Mouse (Mus musculus) monocyte, adult 2 months (primary cell): ENCODE results near the gene Cfl1.

Experiments used
- DNase-seq, 2 experiments: peaks; one replicate each; pipeline ENCODE4 v3.0.0; 2022; ENCODE audit warnings: low spot score in 2 of 2, low read depth in 1 of 2

The Cfl1 gene

DNA sequence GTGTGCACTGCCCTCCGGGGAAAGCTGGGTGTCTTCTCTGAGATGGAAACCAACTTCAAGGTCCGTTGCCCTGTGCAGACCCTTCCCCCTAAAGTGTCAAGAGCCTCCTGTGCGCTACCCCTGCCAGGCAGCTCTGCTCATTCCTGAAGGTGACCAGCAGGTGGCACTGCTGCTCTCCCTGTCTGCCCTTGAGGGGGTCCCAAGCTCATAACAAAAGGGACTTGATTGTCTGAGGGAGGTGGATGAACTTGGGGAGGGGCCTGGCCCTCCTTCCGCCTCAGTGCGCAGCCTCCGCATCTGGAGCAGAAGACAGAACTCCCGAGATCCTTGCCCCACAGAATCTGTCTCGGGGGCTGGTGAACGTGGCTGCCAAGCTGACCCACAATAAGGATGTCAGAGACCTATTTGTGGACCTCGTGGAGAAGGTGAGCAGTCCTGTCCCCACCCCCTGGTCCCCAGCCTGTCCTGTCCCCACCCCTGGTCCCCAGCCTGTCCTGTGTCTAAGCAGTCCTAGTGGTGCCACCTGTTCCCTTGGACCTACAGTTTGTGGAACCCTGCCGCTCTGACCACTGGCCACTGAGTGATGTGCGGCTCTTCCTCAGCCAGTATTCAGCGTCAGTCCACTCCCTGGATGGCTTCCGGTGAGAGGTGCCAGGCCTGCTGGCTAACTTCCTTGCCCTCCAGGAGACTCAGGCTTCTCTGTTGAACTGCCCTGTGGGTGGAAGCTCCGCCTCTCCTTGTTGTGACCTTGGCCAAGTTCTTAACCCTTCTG lies 26.3 kb upstream of the Cfl1 start:
- no peak for DNase-seq

DNA sequence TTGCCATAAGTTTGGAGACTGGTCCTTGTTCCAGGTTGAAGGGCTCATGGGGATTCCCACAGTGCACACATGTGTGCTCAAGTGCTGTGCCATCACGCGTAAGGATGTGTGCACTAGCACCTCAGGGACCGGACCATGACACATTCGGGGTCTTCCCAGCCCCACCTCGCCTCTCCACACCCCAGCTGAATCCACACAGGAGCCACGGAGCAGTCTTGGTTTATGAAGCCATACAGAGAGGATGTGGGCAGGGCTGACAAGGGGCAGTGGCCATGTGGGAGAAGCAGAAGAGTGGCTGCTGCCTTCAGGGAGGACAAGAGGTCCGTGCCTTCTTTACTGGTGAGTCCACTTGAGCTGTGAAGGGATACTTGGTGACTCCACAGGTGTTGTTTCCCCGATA lies 25.2 kb upstream of the Cfl1 start:
- DNase-seq: no peak

DNA sequence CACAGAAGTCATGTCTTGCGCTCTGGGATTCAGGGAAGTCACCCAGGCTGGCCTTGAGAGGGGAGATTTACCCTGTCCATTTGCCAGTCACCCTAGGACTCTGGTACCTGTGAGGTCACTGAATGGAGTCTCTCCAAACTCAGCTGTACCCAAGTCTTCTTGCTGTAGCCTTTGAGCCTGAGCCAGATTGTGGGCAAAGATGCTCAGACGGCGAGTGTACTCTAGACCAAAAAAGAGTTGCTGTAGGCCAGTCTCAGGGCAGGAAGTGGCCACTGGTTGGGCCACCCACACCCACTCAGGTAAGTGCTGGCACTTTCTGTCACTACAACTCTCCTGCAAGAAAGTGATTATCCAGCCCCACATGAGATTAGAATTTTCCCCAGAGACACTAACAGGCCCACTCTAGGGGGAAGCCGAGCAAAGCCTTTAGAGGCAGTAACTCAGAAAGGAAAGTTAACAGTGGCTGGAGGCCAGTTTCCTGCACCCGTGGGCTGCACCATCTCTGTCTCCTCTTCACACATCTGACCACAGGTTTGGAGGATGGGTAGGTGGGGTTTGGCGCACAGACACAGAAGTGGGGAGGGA lies 23.2 kb upstream of the Cfl1 start:
- no peak for DNase-seq

DNA sequence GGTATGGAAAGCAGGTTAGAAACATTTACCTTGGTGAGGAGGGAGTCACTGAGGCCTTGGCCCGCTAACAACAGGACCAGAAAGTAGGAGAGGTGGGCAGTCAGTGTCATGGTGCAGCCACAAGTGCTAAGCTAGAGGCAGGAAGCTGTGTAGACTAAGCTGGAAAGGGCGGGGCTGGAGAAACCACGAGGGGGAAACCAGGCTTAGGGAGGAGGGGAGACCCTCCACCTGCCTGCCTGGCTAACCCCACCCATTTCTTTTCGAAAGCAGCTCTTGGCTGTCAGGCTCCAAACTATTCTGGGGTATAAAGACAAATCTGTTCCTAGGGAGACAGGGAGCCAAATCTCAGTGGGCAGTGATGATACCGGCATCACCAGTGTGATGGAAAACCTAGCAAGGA lies 21.9 kb upstream of the Cfl1 start, which contains the start of gene Ctsw:
Gene Ctsw (minus strand): TSS at position 134 of the 400 bp plus-strand sequence.
- no peak for DNase-seq

DNA sequence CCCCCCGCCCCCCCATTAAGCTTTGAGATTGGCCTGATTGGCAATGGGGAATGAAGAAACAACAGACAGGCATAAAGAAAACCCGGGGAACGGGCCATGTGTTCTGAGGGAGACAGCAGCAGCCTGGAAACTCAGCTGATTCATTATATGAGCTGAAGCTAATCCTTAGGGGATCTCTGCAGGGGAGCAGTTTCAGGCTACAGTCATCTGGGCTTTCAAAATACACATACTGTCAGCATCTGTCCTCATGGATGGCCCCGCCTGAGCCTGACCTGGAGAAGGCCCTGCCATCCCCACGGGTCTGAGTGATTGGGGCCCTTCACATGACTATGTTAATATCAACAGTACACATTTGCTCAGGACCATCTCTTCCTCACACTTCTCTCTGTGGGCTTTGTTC lies 18.4 kb upstream of the Cfl1 start:
- DNase-seq: no peak

DNA sequence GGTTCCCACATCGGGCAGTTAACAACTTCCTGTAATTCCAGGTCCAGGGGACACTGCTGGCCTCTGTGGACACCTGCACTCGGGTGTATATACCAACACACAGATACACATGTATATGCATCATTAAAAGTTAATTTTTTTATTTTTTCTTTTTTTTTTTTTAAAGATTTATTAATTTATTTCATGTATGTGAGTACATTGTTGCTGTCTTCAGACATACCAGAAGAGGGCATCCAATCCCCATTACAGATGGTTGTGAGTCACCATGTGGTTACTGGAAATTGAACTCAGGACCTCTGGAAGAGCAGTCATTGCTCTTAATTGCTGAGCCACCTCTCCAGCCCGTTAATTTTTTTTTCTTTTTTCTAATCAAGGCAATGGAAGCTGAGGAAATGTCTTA lies 17.4 kb upstream of the Cfl1 start:
- DNase-seq: no peak

DNA sequence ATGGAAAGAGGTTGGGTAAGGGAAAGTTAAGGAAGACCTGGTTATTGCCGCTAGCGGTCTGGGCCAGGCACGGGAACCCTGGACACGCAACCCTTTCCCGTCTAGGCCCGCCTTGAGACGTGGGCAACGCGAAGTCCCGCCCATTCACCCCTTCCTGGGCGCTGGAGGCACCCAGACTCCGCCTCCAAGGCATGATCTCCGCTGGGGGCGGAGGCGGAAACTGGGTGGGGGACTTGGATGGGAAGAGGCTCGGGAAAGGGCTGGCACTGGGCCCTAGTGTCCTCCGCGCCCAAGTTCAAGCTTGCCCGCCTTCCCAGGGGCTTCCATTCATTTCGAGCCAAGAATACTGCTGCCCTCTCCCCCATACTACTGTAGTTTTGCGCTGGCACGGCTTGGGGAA lies 16.5 kb upstream of the Cfl1 start, which contains the start of gene Efemp2:
Gene Efemp2 (plus strand): TSS at position 235 of the 400 bp plus-strand sequence.
- no peak for DNase-seq

DNA sequence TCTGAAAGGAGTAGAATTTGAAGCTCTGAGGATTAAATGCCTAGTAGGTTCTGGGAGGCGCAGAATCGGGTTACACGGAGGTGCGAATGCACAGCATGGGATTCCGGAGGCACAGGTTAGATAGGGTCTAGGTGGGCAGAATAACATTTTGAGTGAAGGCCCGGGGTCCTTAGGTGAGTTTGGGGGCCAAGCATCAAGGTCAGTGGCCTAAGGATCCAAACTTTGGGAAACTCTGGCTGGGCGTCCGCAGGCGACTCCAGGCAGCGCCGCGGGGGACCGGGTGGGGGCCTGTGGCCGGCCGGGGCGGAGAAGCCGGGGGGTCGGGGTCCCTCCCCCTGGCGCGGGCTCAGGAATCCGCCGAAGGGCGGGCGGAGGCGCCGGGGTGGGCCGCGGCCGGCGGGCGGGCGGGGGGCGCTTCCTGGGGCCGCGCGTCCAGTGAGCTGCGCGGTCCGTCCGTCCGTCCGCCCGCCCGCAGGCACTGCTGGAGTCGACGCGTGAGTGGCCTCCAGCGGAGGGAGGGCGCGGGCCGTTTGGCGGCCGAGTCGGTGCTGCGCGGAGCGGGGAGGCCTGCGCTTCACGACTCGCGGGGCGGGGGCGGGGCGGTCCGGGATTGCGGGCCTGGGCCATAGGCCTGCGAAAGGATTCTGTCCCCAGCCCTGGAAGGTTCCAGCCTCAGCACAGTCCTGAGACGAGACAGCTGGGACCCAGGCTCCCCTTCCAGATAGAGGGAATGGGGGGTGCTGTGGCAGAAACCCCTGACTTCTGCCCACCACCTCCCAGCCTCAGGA lies 15.8 kb upstream of the Cfl1 start:
- no peak for DNase-seq

DNA sequence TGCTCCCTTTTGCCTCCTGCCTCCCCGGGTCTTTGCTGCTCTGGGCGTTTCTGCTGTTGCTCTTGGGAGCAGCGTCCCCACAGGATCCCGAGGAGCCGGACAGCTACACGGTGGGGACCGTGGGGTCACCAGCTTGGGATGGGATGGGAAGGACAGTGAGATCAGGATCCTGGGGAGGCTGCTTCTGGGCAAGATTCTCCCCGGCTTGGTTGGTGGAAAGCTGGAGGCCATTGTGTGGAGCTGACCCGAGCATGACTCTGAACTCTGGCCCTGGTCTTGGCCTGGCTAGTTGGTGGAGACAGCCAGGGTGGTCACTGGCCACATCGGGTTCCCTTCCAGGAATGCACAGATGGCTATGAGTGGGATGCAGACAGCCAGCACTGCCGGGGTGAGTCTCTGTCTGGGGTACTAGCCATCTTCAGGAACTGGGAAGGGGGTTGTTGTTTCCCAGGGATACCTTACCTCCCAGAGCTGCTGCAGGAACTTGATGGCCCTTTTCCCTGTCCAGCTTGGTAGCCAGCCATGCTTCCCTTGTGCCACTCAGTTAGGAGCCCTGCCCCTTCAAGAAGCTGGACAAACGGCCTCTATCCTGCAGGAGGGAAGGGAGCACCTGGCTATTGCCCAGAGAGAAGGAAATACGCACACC lies 15.1 kb upstream of the Cfl1 start:
- DNase-seq: no peak

DNA sequence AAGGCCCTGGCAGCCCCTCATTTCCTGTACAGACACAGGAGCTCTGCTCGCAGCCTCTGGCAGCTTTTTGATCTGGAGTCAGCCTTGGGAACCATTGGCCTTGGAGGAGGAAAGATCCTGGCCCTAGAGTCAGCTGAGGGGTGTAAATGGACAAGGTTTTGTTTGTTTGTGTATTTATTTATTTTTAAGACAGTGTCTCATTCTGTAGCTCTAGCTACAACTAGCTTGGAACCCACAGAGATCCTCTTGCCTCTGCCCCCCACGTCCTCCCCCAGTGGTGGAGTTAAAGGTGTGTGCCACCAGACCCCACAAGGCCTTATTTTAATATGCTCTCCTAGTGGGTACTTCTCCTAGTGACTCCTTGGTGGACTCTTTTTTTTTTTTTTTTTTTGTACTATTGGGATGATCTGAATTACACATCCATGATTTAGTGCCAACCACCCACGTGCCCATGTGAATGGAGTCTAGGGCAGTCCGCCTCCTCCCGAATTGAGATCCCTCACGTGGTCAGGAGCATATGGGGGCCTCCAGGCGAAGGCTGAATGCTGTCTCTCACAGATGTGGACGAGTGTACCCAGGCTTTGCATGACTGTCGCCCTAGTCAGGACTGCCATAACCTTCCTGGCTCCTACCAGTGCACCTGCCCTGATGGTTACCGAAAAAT lies 13.1 kb upstream of the Cfl1 start:
- DNase-seq: no peak

DNA sequence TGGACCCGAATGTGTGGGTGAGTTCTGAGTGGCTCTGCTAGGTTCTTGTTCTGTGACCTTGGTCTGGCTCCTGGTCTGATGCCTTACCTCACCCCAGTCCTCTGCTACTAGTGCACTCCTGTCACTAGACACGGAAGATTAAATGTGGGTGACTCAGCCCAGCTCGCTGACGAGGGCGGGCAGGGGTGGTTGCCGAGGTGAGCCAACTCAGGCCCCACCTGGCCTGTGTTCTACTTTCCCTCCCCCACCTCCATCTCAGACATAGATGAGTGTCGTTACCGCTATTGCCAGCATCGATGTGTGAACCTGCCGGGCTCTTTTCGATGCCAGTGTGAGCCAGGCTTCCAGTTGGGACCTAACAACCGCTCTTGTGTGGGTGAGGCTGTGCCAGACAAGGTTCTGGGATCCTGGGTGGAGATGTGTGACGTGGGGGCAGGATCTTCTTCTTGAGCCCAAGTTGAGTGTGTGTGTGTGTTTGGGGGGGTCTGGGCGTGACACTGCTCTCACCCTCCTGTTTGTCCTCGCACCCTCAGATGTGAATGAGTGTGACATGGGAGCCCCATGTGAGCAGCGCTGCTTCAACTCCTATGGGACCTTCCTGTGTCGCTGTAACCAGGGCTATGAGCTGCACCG lies 12.5 kb upstream of the Cfl1 start:
- DNase-seq: no peak

DNA sequence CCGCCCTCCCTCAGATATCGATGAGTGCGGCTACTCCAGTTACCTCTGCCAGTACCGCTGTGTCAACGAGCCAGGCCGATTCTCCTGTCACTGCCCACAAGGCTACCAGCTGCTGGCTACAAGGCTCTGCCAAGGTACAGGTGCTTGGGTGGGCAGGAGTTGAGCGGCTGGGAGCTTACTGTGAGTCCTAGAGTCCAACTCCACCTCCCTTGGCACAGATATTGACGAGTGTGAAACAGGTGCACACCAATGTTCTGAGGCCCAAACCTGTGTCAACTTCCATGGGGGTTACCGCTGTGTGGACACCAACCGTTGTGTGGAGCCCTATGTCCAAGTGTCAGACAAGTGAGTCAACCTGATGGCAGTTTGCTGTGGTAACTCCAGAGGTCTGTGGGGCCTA lies 10.2 kb upstream of the Cfl1 start:
- no peak for DNase-seq

DNA sequence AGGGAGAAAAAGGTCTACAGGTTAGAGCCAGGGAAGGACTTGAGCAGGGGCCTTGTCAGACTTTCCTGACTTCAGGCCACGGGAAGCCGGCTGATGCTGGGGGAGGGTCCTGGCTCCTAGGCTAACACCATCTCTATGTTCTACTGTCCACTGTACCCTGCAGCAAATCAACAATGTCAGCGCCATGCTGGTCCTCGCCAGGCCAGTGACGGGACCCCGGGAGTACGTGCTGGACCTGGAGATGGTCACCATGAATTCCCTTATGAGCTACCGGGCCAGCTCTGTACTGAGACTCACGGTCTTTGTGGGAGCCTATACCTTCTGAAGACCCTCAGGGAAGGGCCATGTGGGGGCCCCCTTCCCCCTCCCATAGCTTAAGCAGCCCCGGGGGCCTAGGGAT lies 8.9 kb upstream of the Cfl1 start:
- DNase-seq: no peak

DNA sequence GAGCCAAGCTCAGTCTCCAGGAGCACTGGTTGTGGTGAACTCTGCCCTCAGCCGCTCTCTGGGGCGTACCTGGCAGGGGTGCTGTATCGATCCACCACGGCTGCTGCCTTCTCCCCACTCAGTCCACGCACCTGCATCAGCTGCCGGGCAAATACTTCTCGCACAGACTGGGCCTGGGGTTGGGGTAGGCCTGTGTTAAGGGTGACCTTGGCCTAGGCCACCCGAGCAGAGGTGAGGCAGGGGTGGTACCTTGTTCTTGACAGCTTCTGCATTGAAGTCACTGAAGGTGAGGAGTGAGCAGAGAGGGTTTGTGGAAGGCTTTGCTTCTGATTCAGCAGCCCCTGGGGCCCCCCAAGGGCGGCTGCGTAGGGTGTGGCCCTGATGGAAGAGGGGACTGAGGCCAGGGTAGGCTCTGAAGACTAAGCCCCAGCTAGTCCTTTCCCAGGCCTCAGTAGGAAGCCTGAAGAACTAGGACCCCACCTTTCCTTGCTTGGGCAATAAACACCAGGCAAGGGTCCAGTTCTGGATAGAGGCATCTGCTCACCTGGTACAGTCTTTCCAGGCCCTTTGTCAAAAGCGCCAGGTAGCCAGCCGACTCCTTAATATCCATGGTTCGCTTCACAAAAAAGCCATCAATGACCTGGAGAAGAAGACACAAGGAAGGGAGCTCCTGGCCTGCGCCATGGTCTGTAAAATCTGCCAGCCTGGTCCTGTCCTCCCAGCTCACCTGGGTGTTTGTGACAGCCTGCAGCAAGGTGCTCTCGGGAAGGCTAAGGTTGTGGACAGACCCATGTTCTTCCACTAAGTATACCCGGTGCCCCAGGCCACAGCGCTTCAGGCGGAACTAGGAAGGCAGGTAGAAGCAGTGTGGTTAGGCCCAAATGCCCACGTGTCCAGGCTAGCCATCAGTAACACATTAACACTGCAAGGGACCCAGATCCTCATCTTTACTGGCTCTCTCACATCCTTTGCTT lies 6.6 kb upstream of the Cfl1 start:
- no peak for DNase-seq

DNA sequence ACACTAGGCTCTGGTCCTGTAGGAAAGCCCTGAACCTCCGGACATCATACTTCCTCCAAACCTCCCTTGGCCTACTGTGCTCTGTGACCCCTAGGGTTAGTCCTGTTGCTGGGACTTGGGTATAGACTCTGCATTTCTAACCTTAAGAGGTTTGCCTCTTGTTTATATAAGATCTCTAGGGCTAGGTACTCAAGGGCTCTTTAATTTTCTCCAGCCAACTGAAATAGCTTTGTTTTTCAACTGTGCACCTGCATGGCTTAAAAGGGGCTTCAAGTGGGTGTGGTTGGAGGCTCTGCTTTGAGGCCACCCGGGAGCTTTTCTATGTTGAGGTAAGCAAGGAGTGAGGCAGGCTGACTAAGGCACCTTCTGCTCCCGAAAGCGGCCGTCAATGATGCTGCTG lies 5.8 kb upstream of the Cfl1 start:
- no peak for DNase-seq

DNA sequence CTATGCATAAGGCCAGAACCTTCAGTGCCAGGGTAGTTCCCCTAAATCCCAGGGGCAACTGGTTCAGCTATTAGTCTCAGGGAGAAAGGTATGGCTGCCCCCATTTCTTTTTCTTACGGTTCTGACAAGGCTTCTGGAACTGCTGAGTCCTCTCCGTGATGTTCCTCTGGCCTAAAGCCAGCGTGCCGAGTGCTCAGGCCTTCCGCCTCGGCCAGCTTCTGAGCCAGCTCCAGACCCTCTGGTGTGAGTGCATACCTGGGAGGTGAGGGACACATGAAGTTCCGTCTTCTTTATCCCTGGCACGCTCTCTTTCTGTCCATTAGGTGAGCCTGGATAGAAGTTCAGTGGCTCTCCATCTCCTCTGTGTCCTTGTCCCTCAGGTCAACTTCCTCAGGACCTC lies 4.9 kb upstream of the Cfl1 start:
- DNase-seq: no peak

DNA sequence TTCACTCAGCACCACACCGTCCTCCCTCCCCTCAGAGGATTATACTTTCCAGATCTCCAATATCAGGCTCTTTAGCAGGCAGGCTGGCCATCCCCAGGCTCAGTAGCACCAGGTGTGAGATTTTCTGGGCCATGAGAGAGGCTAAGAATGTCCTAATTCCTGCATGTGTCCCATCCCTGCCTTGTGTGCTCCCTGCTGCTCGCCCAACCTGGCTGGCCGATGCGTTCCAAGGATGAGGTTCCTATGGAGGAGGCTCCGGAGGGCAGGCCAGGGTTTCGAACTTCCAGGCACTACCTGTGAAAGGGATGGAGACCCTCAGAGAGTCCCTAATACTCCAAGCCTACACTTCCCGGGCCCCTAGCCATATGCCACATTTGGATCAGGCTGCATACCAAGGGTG lies 4.4 kb upstream of the Cfl1 start:
- no peak for DNase-seq

DNA sequence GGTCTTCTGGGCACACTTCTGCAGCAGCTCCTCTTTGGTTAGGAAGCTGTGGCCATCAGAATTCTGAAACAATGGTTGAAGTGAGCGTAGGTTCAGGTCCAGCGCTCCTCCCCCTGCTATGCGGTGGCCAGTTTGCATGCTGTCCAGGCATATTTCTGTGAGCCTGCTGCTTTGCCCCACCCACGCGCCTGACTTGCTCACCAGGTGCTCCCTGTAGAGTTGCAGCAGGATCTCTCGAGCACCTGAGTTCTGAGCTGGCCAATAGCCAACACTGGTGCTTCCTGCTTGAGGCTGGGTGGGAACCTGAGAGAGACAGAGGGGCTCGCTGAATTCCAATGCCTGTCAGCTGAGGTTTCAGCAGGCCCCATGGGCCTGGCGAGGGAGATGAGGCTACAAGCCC lies 4.0 kb upstream of the Cfl1 start:
- DNase-seq: no peak

DNA sequence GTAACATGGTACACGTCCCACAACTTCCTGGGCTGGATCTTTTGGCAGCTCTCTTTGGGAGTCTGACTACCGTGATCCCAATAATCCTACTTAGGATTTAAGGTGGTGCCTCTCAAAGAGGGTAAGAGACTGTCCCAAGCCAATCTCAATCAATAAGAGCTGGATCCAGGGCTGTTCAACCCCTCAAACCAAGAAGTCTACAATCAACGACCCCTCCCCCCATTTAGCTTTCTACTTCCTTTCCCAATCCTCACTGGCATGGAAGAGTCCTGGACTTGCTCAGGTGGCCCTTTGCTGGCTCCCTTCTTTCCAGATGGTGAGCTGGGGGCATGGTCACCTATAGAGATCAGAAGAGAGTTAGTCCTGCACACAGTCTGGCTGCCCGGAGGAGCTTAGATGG lies 3.5 kb upstream of the Cfl1 start:
- no peak for DNase-seq
